Mouse (Mus musculus) testis, adult 2 months (tissue): ENCODE data around the gene Usp22. TPM values are rescaled to one million over a fixed set of nuclear protein-coding genes. Genes with fewer than 3 reads are reported as not detected.

Experiments
- H3K27ac ChIP-seq: fragments of 200-500 bp; 2 replicates; pipeline ENCODE4 v1.5.1; 2012; ENCODE audit warnings: low read depth, low read length; ENCODE audit not compliant: control insufficient read depth, insufficient read depth
- H3K27me3 ChIP-seq: fragments of 200-500 bp; 2 replicates; pipeline ENCODE4 v1.6.1; 2012; ENCODE audit warnings: mild to moderate bottlenecking, low read length, moderate library complexity; ENCODE audit not compliant: control insufficient read depth, insufficient read depth
- H3K36me3 ChIP-seq: fragments of 200-500 bp; 2 replicates; pipeline ENCODE4 v1.6.1; 2012; ENCODE audit warnings: mild to moderate bottlenecking, low read length; ENCODE audit not compliant: control insufficient read depth, insufficient read depth
- H3K4me1 ChIP-seq: fragments of 200-500 bp; 2 replicates; pipeline ENCODE4 v1.6.1; 2012; ENCODE audit warnings: low read length; ENCODE audit not compliant: control insufficient read depth, insufficient read depth
- H3K4me3 ChIP-seq: fragments of 200-500 bp; 2 replicates; pipeline ENCODE4 v1.5.1; 2012; ENCODE audit warnings: low read depth, mild to moderate bottlenecking, low read length, moderate library complexity, mixed read lengths; ENCODE audit not compliant: control insufficient read depth
- CTCF ChIP-seq: fragments of 200-500 bp; IDR thresholded peaks from 2 replicates; pipeline ENCODE4 v1.5.1; 2012; ENCODE audit warnings: low read depth, mild to moderate bottlenecking, inconsistent platforms, low read length, moderate library complexity; ENCODE audit not compliant: control insufficient read depth, insufficient read depth, insufficient replicate concordance
- POLR2A ChIP-seq: fragments of 200-500 bp; IDR thresholded peaks from 2 replicates; pipeline ENCODE4 v1.6.1; 2012; ENCODE audit warnings: low read depth, mild to moderate bottlenecking, inconsistent platforms, low read length, moderate library complexity; ENCODE audit not compliant: control insufficient read depth
- polyA plus RNA-seq: library from polyadenylated mRNA; depleted of rRNA; stranded (reverse); fragments of >200 nt; gene quantifications from 2 replicates; pipeline ENCODE4 v1.2.3, GENCODE M21; 2012; rRNA removed

Gene Usp22
- polyA plus RNA-seq, 1 experiment = 15.8 TPM

DNA sequence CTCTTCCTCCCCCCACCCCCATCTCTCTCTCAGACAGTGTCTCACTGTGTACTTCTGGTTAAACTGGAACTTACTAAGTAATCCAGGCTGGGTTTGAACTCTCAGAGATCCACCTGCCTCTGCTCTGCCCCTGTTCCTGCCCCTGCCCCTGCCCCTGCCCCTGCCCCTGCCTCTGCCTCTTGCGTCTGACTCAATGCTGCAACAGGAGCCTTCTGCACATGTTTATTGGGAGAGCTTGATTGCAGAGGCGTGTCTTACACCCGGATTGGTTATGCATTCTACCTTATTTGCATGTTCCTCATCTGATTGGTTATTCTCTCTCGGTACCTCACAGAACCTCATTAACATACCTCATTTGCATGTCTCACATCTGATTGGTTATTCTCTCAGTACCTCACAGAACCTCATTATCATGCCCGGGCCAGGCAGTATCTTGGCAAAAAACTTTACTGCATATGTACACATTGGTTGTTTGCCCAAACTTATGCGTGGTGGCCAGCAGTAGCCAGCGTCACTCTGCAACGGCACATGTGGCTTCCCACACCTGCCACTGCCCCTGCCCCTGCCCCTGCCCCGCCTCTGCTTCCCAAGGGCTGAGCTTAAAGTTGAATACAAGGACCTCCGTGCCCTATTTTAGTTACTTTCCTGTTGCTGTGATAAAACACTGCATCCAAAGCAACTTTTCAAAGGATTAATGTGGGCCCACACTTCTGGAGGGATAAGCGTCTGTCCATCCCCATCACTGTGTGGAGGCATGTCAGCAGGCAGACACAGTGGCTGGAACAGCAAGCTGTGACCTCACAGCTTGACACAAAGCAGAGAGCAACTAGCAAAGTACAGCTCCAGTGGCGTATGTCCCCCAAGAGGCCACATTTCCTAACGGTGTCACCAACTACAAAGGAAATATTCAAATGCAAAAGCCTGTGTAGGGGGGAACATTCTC is 72.2 kb downstream of the Usp22 start:
- Histone ChIP-seq H3K4me3 (no peak overlapping the region), H3K27me3 (no peaks in the 10 kb centered on the region), H3K27ac (no peak overlapping the region), H3K4me1 (no peaks in the 10 kb centered on the region), H3K36me3 (no peaks in the 10 kb centered on the region)
- no peak for TF ChIP-seq CTCF
- no peak for TF ChIP-seq POLR2A

Other genes starting within 250 kb of the Usp22 start
- 36.6 and 36.8 TPM in 2 replicates for gene Map2k3, start 243.0 kb downstream of the Usp22 start, polyA plus RNA-seq
- gene Kcnj12, start 152.5 kb downstream of the Usp22 start, polyA plus RNA-seq = 0.15 and 0.16 TPM in 2 replicates
- 0.19 and 0.61 TPM in 2 replicates for gene Tnfrsf13b, start 48.3 kb downstream of the Usp22 start, polyA plus RNA-seq
- 1.0 and 1.6 TPM in 2 replicates for gene Aldh3a1, start 32.5 kb upstream of the Usp22 start, polyA plus RNA-seq
- gene Aldh3a2, start 92.4 kb upstream of the Usp22 start, polyA plus RNA-seq = 18.3 and 21.3 TPM in 2 replicates
- gene Slc47a2, start 167.8 kb upstream of the Usp22 start, polyA plus RNA-seq = 69.1 and 87.1 TPM in 2 replicates
- 0.82 and 1.4 TPM in 2 replicates for gene Slc47a1, start 203.3 kb upstream of the Usp22 start, polyA plus RNA-seq